Mouse (Mus musculus): ENCODE results near the gene Cdc25a. TPM values are rescaled to one million over a fixed set of nuclear protein-coding genes. Genes with fewer than 3 reads are reported as not detected.
A peak's percentile ranks its signal among the peaks of the same experiment; 100 is the strongest.

Cdc25a gene
- polyA plus RNA-seq, 1 experiment: 6.1 TPM

- TF ChIP-seq MAX (IDR thresholded peaks at IDR 0.05; ENCODE audit: low read depth) (no peak), MYOD1 (IDR thresholded peaks at IDR 0.05; ENCODE audit: control insufficient read depth in 1 of 3, insufficient read length in 2 of 3, low read depth in 2 of 3) (no peak), SRF (IDR thresholded peaks at IDR 0.05; ENCODE audit: control insufficient read depth, insufficient read length, low read depth) (no peak), TCF3 (IDR thresholded peaks at IDR 0.05; ENCODE audit: insufficient read length, low read depth) (no peak), POLR2AphosphoS2 (IDR thresholded peaks at IDR 0.05; ENCODE audit: insufficient read length, low read depth) (no peak), USF1 (IDR thresholded peaks at IDR 0.05; ENCODE audit: low read depth) (no peak), TCF12 (IDR thresholded peaks at IDR 0.05; ENCODE audit: insufficient read depth, poor library complexity, severe bottlenecking) (no peak)
- peak overlapping the region; percentile 90 for H3K4me2 ChIP-seq (ENCODE audit: low read depth)
- peaks cover 35% of the 10 kb centered on the region for H3K79me2 ChIP-seq (ENCODE audit: control insufficient read depth, insufficient read depth)
- peak overlapping the region; percentile 58 for H3ac ChIP-seq (ENCODE audit: control insufficient read depth, insufficient read length)
- H3K27me3 ChIP-seq (ENCODE audit: control insufficient read depth, insufficient read depth, insufficient read length): no peaks in the 10 kb centered on the region
- peak overlapping the region; percentile 85 for H3K4me3 ChIP-seq
- peaks cover 27% of the 10 kb centered on the region for H3K36me3 ChIP-seq (ENCODE audit: control insufficient read depth, insufficient read depth)
Observed at GRCm38 (mm10) chr9:109876756-109877155, 1.4 kb downstream of the Cdc25a start.

GRCm38 (mm10) chr9:109877666-109878065 is 2.3 kb downstream of the Cdc25a start:
- no peaks in the 10 kb centered on the region for H3K27me3 ChIP-seq (ENCODE audit: control insufficient read depth, insufficient read depth, insufficient read length)
- H3K36me3 ChIP-seq (ENCODE audit: control insufficient read depth, insufficient read depth): peaks cover 36% of the 10 kb centered on the region
- H3K4me3 ChIP-seq: peak overlapping the region; percentile 85

GRCm38 (mm10) chr9:109879305-109879704 is 3.9 kb downstream of the Cdc25a start:
- H3K36me3 ChIP-seq (ENCODE audit: control insufficient read depth, insufficient read depth): peaks cover 37% of the 10 kb centered on the region

More at GRCm38 (mm10) chr9:109877666-109878065, 2.3 kb downstream of the Cdc25a start:
- TF ChIP-seq SRF (IDR thresholded peaks at IDR 0.05; ENCODE audit: control insufficient read depth, insufficient read length, low read depth) (no peak), MAX (IDR thresholded peaks at IDR 0.05; ENCODE audit: low read depth) (no peak), TCF3 (IDR thresholded peaks at IDR 0.05; ENCODE audit: insufficient read length, low read depth) (no peak), CEBPB (IDR thresholded peaks at IDR 0.05; ENCODE audit: insufficient read depth, poor library complexity, severe bottlenecking) (no peak), MYOD1 (IDR thresholded peaks at IDR 0.05; ENCODE audit: control insufficient read depth in 1 of 3, insufficient read length in 2 of 3, low read depth in 2 of 3) (no peak), MYOG (IDR thresholded peaks at IDR 0.05; ENCODE audit: control insufficient read depth in 1 of 3, insufficient read depth in 1 of 3, insufficient read length in 2 of 3, low read depth in 2 of 3) (no peak), TCF12 (IDR thresholded peaks at IDR 0.05; ENCODE audit: insufficient read depth, poor library complexity, severe bottlenecking) (no peak), USF1 (IDR thresholded peaks at IDR 0.05; ENCODE audit: low read depth) (no peak)
- no peak overlapping the region for H3ac ChIP-seq (ENCODE audit: control insufficient read depth, insufficient read length)
- H3K79me2 ChIP-seq (ENCODE audit: control insufficient read depth, insufficient read depth): peaks cover 35% of the 10 kb centered on the region
- peak overlapping the region; percentile 90 for H3K4me2 ChIP-seq (ENCODE audit: low read depth)

DNA sequence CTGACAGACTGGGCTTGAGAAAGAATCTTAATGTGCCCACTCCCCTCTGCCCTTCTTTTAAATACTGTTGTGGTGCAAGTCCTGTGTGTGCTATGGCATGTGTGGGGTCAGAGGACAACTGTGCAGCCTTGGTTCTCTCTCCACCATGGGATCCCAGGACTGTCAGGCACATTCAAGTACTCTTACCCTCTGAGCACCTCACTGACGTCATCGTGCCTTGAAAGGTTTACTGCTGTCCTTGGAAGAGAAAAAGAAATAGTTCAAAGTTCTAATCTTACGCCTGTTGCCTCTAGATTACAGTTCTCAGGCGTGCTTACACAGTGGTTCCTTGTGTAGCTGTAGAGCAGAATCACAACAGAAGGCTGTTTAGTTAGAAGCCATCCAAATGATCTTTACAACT is 10.9 kb downstream of the Cdc25a start:
- H3K4me3 ChIP-seq: no peak overlapping the region
- H3K79me2 ChIP-seq (ENCODE audit: control insufficient read depth, insufficient read depth): no peaks in the 10 kb centered on the region
- no peaks in the 10 kb centered on the region for H3K27me3 ChIP-seq (ENCODE audit: control insufficient read depth, insufficient read depth, insufficient read length)
- no peak overlapping the region for H3K4me2 ChIP-seq (ENCODE audit: low read depth)
- TF ChIP-seq USF1 (IDR thresholded peaks at IDR 0.05; ENCODE audit: low read depth): no peak
- TF ChIP-seq POLR2AphosphoS2 (IDR thresholded peaks at IDR 0.05; ENCODE audit: insufficient read length, low read depth): no peak
- TF ChIP-seq TCF3 (IDR thresholded peaks at IDR 0.05; ENCODE audit: insufficient read length, low read depth): no peak
- TF ChIP-seq MYOG (IDR thresholded peaks at IDR 0.05; ENCODE audit: control insufficient read depth in 1 of 3, insufficient read depth in 1 of 3, insufficient read length in 2 of 3, low read depth in 2 of 3): no peak
- TF ChIP-seq MYOD1 (IDR thresholded peaks at IDR 0.05; ENCODE audit: control insufficient read depth in 1 of 3, insufficient read length in 2 of 3, low read depth in 2 of 3): no peak
- no peak for TF ChIP-seq CEBPB (IDR thresholded peaks at IDR 0.05; ENCODE audit: insufficient read depth, poor library complexity, severe bottlenecking)
- TF ChIP-seq POLR2A (IDR thresholded peaks at IDR 0.05; ENCODE audit: insufficient read length, low read depth): no peak
- TF ChIP-seq SRF (IDR thresholded peaks at IDR 0.05; ENCODE audit: control insufficient read depth, insufficient read length, low read depth): no peak
- H3ac ChIP-seq (ENCODE audit: control insufficient read depth, insufficient read length): no peak overlapping the region
- peaks cover 54% of the 10 kb centered on the region for H3K36me3 ChIP-seq (ENCODE audit: control insufficient read depth, insufficient read depth)

More at GRCm38 (mm10) chr9:109879305-109879704, 3.9 kb downstream of the Cdc25a start:
- no peaks in the 10 kb centered on the region for H3K27me3 ChIP-seq (ENCODE audit: control insufficient read depth, insufficient read depth, insufficient read length)
- no peak overlapping the region for H3ac ChIP-seq (ENCODE audit: control insufficient read depth, insufficient read length)
- no peak overlapping the region for H3K4me3 ChIP-seq
- TF ChIP-seq E2F4 (IDR thresholded peaks at IDR 0.05; ENCODE audit: insufficient read depth): no peak
- H3K4me2 ChIP-seq (ENCODE audit: low read depth): no peak overlapping the region
- peaks cover 35% of the 10 kb centered on the region for H3K79me2 ChIP-seq (ENCODE audit: control insufficient read depth, insufficient read depth)

- Histone ChIP-seq H3ac (ENCODE audit: control insufficient read depth, insufficient read length) (no peak overlapping the region), H3K27me3 (ENCODE audit: control insufficient read depth, insufficient read depth, insufficient read length) (no peaks in the 10 kb centered on the region), H3K36me3 (ENCODE audit: control insufficient read depth, insufficient read depth) (peaks cover 52% of the 10 kb centered on the region), H3K4me2 (ENCODE audit: low read depth) (no peak overlapping the region), H3K79me2 (ENCODE audit: control insufficient read depth, insufficient read depth) (no peaks in the 10 kb centered on the region), H3K4me3 (no peak overlapping the region)
- TF ChIP-seq E2F4 (IDR thresholded peaks at IDR 0.05; ENCODE audit: insufficient read depth): no peak
- no peak for TF ChIP-seq CEBPB (IDR thresholded peaks at IDR 0.05; ENCODE audit: insufficient read depth, poor library complexity, severe bottlenecking)
- no peak for TF ChIP-seq POLR2AphosphoS2 (IDR thresholded peaks at IDR 0.05; ENCODE audit: insufficient read length, low read depth)
- TF ChIP-seq MYOG (IDR thresholded peaks at IDR 0.05; ENCODE audit: control insufficient read depth in 1 of 3, insufficient read depth in 1 of 3, insufficient read length in 2 of 3, low read depth in 2 of 3): no peak
- no peak for TF ChIP-seq POLR2A (IDR thresholded peaks at IDR 0.05; ENCODE audit: insufficient read length, low read depth)
- TF ChIP-seq TCF3 (IDR thresholded peaks at IDR 0.05; ENCODE audit: insufficient read length, low read depth): no peak
- no peak for TF ChIP-seq REST (IDR thresholded peaks at IDR 0.05; ENCODE audit: insufficient read depth, insufficient read length)
- TF ChIP-seq MYOD1 (IDR thresholded peaks at IDR 0.05; ENCODE audit: control insufficient read depth in 1 of 3, insufficient read length in 2 of 3, low read depth in 2 of 3): no peak
- no peak for TF ChIP-seq TCF12 (IDR thresholded peaks at IDR 0.05; ENCODE audit: insufficient read depth, poor library complexity, severe bottlenecking)
- no peak for TF ChIP-seq USF1 (IDR thresholded peaks at IDR 0.05; ENCODE audit: low read depth)
- no peak for TF ChIP-seq SRF (IDR thresholded peaks at IDR 0.05; ENCODE audit: control insufficient read depth, insufficient read length, low read depth)
- no peak for TF ChIP-seq MAX (IDR thresholded peaks at IDR 0.05; ENCODE audit: low read depth)
Observed at GRCm38 (mm10) chr9:109887321-109887720, 11.9 kb downstream of the Cdc25a start.
